Mouse (Mus musculus) cerebellum, adult 9-10 months (tissue): ENCODE results near the gene Sdhc.
A peak's percentile ranks its signal among the peaks of the same experiment; 100 is the strongest.

Experiments
- DNase-seq: peaks from one replicate; pipeline ENCODE4 v3.0.0; 2022

Sdhc gene

GRCm38 (mm10) chr1:171149974-171150760 is at the start of gene Sdhc, which contains the start of gene Mpz:
Sdhc (minus strand) TSS chr1:171150603.
Mpz (plus strand) TSS chr1:171150711.
- peak; percentile 97 for DNase-seq

- DNase-seq = no peak
These were observed 49.1 kb upstream of the Sdhc start for GRCm38 (mm10) chr1:171199532-171199931.

GRCm38 (mm10) chr1:171195887-171196397 is 45.5 kb upstream of the Sdhc start, which contains the start of gene Pcp4l1:
Pcp4l1 (minus strand) TSS chr1:171196268.
- peak; percentile 34 for DNase-seq

GRCm38 (mm10) chr1:171195046-171195822 is 44.8 kb upstream of the Sdhc start:
- no peak for DNase-seq

GRCm38 (mm10) chr1:171193911-171194830 is 43.8 kb upstream of the Sdhc start:
- no peak for DNase-seq

- DNase-seq = no peak
These were observed 42.9 kb upstream of the Sdhc start for GRCm38 (mm10) chr1:171193093-171193840.

GRCm38 (mm10) chr1:171192283-171192682 is 41.9 kb upstream of the Sdhc start:
- DNase-seq = no peak

GRCm38 (mm10) chr1:171190832-171191231 is 40.4 kb upstream of the Sdhc start:
- DNase-seq = no peak

- no peak for DNase-seq
These were observed 39.2 kb upstream of the Sdhc start for GRCm38 (mm10) chr1:171189476-171190114.

GRCm38 (mm10) chr1:171189046-171189445 is 38.6 kb upstream of the Sdhc start:
- DNase-seq = no peak

GRCm38 (mm10) chr1:171187851-171188700 is 37.7 kb upstream of the Sdhc start:
- no peak for DNase-seq

- no peak for DNase-seq
These were observed 35.3 kb upstream of the Sdhc start for GRCm38 (mm10) chr1:171185655-171186054.

- no peak for DNase-seq
These were observed 33.9 kb upstream of the Sdhc start for GRCm38 (mm10) chr1:171184314-171184713.

GRCm38 (mm10) chr1:171183620-171184019 is 33.2 kb upstream of the Sdhc start:
- no peak for DNase-seq

- DNase-seq = no peak
These were observed 32.6 kb upstream of the Sdhc start for GRCm38 (mm10) chr1:171183025-171183424.

GRCm38 (mm10) chr1:171179487-171180171 is 29.2 kb upstream of the Sdhc start:
- no peak for DNase-seq

GRCm38 (mm10) chr1:171172779-171173178 is 22.4 kb upstream of the Sdhc start:
- DNase-seq = no peak

- DNase-seq = no peak
These were observed 20.7 kb upstream of the Sdhc start for GRCm38 (mm10) chr1:171171138-171171537.

- no peak for DNase-seq
These were observed 19.5 kb upstream of the Sdhc start for GRCm38 (mm10) chr1:171169913-171170312.

- DNase-seq = no peak
These were observed 18.5 kb upstream of the Sdhc start for GRCm38 (mm10) chr1:171168906-171169305.
